Mouse (Mus musculus) megakaryocyte, adult 5-6 weeks (primary cell): ENCODE measurements around the gene Stim1. TPM values are rescaled to one million over a fixed set of nuclear protein-coding genes. Genes with fewer than 3 reads are reported as not detected.

Experiments
- total RNA-seq, 2 experiments: library from RNA; stranded (forward) in 1 of 2; stranded (reverse) in 1 of 2; fragments of 153-499, 151-499 nt in 1 of 2; fragments of 221-1000, 200-1000 nt in 1 of 2; gene quantifications; 2 replicates each; pipeline versions ENCODE4 v1.2.3 to v1.2.4; 2015 to 2017

The Stim1 gene
- total RNA-seq, 2 experiments from 2014 or later, result 28.8 to 35.5 TPM

Other genes starting within 250 kb of the Stim1 start
- 8.8 and 11.1 TPM in 2 replicates for gene Il18bp, start 249.1 kb upstream of the Stim1 start, total RNA-seq (2015)
- gene Il18bp, start 249.1 kb upstream of the Stim1 start, total RNA-seq (2017), result 4.9 and 5.4 TPM in 2 replicates
- 13.3 and 14.9 TPM in 2 replicates for gene Rnf121, start 202.3 kb upstream of the Stim1 start, total RNA-seq (2015)
- 10.5 and 11.0 TPM in 2 replicates for gene Rnf121, start 202.3 kb upstream of the Stim1 start, total RNA-seq (2017)
- 7.1 and 9.5 TPM in 2 replicates for gene Xndc1, start 202.3 kb upstream of the Stim1 start, total RNA-seq (2015)
- gene Xndc1, start 202.3 kb upstream of the Stim1 start, total RNA-seq (2017), result 13.0 and 15.4 TPM in 2 replicates
- gene Xntrpc, start 202.1 kb upstream of the Stim1 start, total RNA-seq (2015), result 0.39 and 0.40 TPM in 2 replicates
- not detected in 2 replicates for gene Xntrpc, start 202.1 kb upstream of the Stim1 start, total RNA-seq (2017)
- gene Trpc2, start 184.7 kb upstream of the Stim1 start, total RNA-seq (2015), result 0.41 TPM in 1 of 2 replicates, not detected in the other
- gene Trpc2, start 184.7 kb upstream of the Stim1 start, total RNA-seq (2017), result 0.20 and 0.37 TPM in 2 replicates
- gene Art1, start 166.1 kb upstream of the Stim1 start, total RNA-seq (2015), result not detected in 2 replicates
- not detected in 2 replicates for gene Art1, start 166.1 kb upstream of the Stim1 start, total RNA-seq (2017)
- gene Art5, start 158.3 kb upstream of the Stim1 start, total RNA-seq (2015), result 0.20 TPM in 1 of 2 replicates, not detected in the other
- gene Art5, start 158.3 kb upstream of the Stim1 start, total RNA-seq (2017), result not detected in 2 replicates
- gene Chrna10, start 151.0 kb upstream of the Stim1 start, total RNA-seq (2015), result not detected in 2 replicates
- gene Chrna10, start 151.0 kb upstream of the Stim1 start, total RNA-seq (2017), result not detected in 2 replicates
- 55.6 and 60.6 TPM in 2 replicates for gene Nup98, start 57.6 kb upstream of the Stim1 start, total RNA-seq (2015)
- gene Nup98, start 57.6 kb upstream of the Stim1 start, total RNA-seq (2017), result 39.4 and 43.7 TPM in 2 replicates
- 32.7 and 38.7 TPM in 2 replicates for gene Pgap2, start 57.6 kb upstream of the Stim1 start, total RNA-seq (2015)
- gene Pgap2, start 57.6 kb upstream of the Stim1 start, total RNA-seq (2017), result 19.7 and 20.0 TPM in 2 replicates
- 359 and 397 TPM in 2 replicates for gene Rhog, start 11.8 kb upstream of the Stim1 start, total RNA-seq (2015)
- 89.0 and 112 TPM in 2 replicates for gene Rhog, start 11.8 kb upstream of the Stim1 start, total RNA-seq (2017)
- 161 and 172 TPM in 2 replicates for gene Rrm1, start 173.9 kb downstream of the Stim1 start, total RNA-seq (2015)
- 413 and 515 TPM in 2 replicates for gene Rrm1, start 173.9 kb downstream of the Stim1 start, total RNA-seq (2017)
- not detected in 2 replicates for gene Olfr543, start 213.9 kb downstream of the Stim1 start, total RNA-seq (2015)
- gene Olfr543, start 213.9 kb downstream of the Stim1 start, total RNA-seq (2017), result not detected in 2 replicates
- gene Olfr544, start 220.5 kb downstream of the Stim1 start, total RNA-seq (2015), result not detected in 2 replicates
- 0.04 TPM in 1 of 2 replicates, not detected in the other for gene Olfr544, start 220.5 kb downstream of the Stim1 start, total RNA-seq (2017)
- not detected in 2 replicates for gene Olfr545, start 231.8 kb downstream of the Stim1 start, total RNA-seq (2015)
- gene Olfr545, start 231.8 kb downstream of the Stim1 start, total RNA-seq (2017), result not detected in 2 replicates